Mouse (Mus musculus) ES-E14 (cell line): ENCODE data around the gene Hist1h3g. TPM values are rescaled to one million over a fixed set of nuclear protein-coding genes. Genes with fewer than 3 reads are reported as not detected.
"Not testable (repeated sequence)": the region's sequence is repeated elsewhere in the genome, so short reads cannot be mapped to it uniquely, and the experiment has no call there.

ENCODE experiments used
- DNase-seq: peaks from one replicate; pipeline ENCODE4 v3.0.0-alpha.2; 2013; ENCODE audit warnings: low read depth, low spot score
- H3K27ac ChIP-seq: 2 replicates; pipeline ENCODE4 v1.5.1; 2012; ENCODE audit warnings: low read depth, mild to moderate bottlenecking, low read length, moderate library complexity, mixed read lengths; ENCODE audit not compliant: poor library complexity, insufficient read depth, severe bottlenecking
- H3K36me3 ChIP-seq: 2 replicates; pipeline ENCODE4 v1.6.1; 2012; ENCODE audit warnings: mild to moderate bottlenecking, low read length, moderate library complexity, mixed read lengths; ENCODE audit not compliant: control insufficient read depth, poor library complexity, insufficient read depth, severe bottlenecking
- H3K4me1 ChIP-seq, 2 experiments: fragments of 150-350 bp in 1 of 2; sonication (generic) in 1 of 2; 2 replicates each; pipeline ENCODE4 v1.6.1; 2012; ENCODE audit warnings: low read length in 2 of 2, mild to moderate bottlenecking in 1 of 2, mixed read lengths in 1 of 2; ENCODE audit not compliant: control insufficient read depth in 2 of 2, insufficient read depth in 2 of 2, poor library complexity in 1 of 2
- H3K4me3 ChIP-seq, 2 experiments: fragments of 150-350 bp in 1 of 2; sonication (generic) in 1 of 2; 2 replicates each; pipeline ENCODE4 v1.5.1; 2012; ENCODE audit warnings: low read length in 2 of 2, low read depth in 1 of 2, mild to moderate bottlenecking in 1 of 2, mixed read lengths in 1 of 2; ENCODE audit not compliant: insufficient read depth in 1 of 2, poor library complexity in 1 of 2, severe bottlenecking in 1 of 2
- H3K9ac ChIP-seq: 2 replicates; pipeline ENCODE4 v1.6.1; 2012; ENCODE audit warnings: low read depth, mild to moderate bottlenecking, low read length, mixed read lengths; ENCODE audit not compliant: poor library complexity, insufficient read depth, severe bottlenecking
- H3K9me3 ChIP-seq: fragments of 150-350 bp; sonication (generic); 2 replicates; pipeline ENCODE4 v1.6.1; 2012; ENCODE audit warnings: low read depth, mild to moderate bottlenecking, low read length; ENCODE audit not compliant: control insufficient read depth, insufficient read depth
- CHD2 ChIP-seq: IDR thresholded peaks from 2 replicates; pipeline ENCODE4 v1.6.1; 2014; ENCODE audit warnings: mild to moderate bottlenecking, low read depth, low read length, inconsistent platforms
- HCFC1 ChIP-seq: IDR thresholded peaks from 2 replicates; pipeline ENCODE4 v1.6.1; 2012; ENCODE audit warnings: low read length, inconsistent platforms, borderline replicate concordance; ENCODE audit not compliant: insufficient read depth
- MAFK ChIP-seq: IDR thresholded peaks from 2 replicates; pipeline ENCODE4 v1.6.1; 2014; ENCODE audit warnings: mild to moderate bottlenecking, low read depth, low read length, inconsistent platforms; ENCODE audit not compliant: insufficient read depth
- ZC3H11A ChIP-seq: IDR thresholded peaks from 2 replicates; pipeline ENCODE4 v1.6.1; 2012; ENCODE audit warnings: low read depth, mild to moderate bottlenecking, inconsistent platforms, low read length, borderline replicate concordance
- in situ Hi-C, 2 experiments: fragments of 600-800 bp; cut with MboI; formaldehyde crosslinking; loops; one replicate each; pipeline ENCODE4 v1.15.1; 2025; ENCODE audit warnings: low sequenced_read_pairs in 2 of 2, inconsistent platforms in 1 of 2; ENCODE audit not compliant: unreplicated experiment in 2 of 2
- total RNA-seq: library from RNA; depleted of rRNA; stranded (reverse); fragments of 300-350 nt; gene quantifications from 2 replicates; pipeline ENCODE4 v1.2.3, GENCODE M21; 2012

The Hist1h3g gene
- total RNA-seq, 1 experiment, result 621 TPM

DNA sequence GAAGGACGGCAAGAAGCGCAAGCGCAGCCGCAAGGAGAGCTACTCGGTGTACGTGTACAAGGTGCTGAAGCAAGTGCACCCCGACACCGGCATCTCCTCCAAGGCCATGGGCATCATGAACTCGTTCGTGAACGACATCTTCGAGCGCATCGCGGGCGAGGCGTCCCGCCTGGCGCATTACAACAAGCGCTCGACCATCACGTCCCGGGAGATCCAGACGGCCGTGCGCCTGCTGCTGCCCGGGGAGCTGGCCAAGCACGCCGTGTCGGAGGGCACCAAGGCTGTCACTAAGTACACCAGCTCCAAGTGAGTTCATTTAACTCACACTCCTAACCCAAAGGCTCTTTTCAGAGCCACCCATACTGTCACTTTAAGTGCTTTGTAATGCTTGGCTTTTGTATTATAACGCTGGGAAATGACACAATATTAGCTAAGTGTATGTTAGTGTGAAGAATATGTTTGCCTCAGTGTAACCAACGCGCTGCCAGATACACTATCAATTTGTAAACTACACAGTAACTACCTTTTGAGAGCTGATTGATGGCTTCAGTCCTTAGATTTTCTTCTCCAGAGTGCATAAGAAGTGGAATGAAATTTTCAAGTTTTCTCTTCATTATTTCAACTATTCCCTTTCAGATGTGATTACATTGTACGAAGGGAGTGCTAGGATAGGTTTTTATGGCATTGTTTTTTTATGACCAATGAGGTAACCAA is 36.4 kb downstream of the Hist1h3g start:
- Histone ChIP-seq H3K27ac (peak overlapping the region; percentile 77), H3K4me3 (peak overlapping the region; percentile 27 to 66), H3K9ac (peak overlapping the region; percentile 65)
- TF ChIP-seq CHD2 (peak; percentile 64), HCFC1 (peak; percentile 49; the same call in 1 of the 2 replicates)
- DNase-seq, H3K36me3 ChIP-seq, H3K4me1 ChIP-seq, H3K9me3 ChIP-seq: not testable (repeated sequence)
- in situ Hi-C loops, result loop anchor here (25.0 kb wide), 2 partner anchors 1534 to 1834 kb away; partner anchors contain the start of genes Hist1h4j (in 2 of the 2), Hist1h2ag (in 1 of the 2), Hist1h2ah (in 1 of the 2) and Hist1h2bj (in 1 of the 2)

DNA sequence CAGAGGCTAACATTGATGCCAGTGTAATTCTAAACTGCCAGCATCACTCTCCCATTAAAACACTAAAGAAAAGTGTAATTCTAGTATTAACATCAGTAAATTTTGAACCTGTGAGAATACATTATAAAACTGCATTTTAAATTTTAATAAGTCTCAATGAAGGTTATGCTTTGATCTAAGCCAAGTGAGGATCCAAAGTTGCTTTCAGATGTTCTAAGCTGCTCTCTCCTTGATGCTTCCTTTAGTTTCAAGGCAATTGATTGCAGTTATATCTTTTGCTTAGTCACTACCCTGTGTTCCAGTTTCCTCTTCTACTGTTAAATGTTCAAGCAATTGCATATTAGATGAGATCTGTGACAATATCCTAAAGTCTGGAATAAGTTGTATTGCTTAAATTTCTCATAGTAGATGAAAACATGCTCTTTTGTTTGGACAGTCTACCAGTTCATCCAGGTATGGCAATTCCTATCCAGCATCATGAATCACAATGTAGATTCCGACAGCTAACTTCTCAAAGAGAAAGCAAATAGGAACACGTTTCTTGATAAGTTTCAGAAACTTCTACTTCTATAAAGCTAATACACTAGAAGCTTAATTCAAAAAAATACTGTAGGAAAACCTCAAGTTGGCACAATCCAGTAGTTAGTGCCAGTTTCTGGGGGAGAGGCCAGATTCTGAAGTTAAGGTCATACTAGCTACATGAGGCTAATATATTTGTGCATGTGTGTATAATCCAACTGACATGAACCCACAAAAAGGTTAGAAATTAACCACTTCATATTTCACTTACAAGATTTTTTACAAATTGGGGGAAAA is 37.2 kb downstream of the Hist1h3g start:
- Histone ChIP-seq H3K4me1 (no peaks in the 10 kb centered on the region), H3K36me3 (no peaks in the 10 kb centered on the region), H3K9me3 (no peaks in the 10 kb centered on the region), H3K4me3 (peak overlapping the region; percentile 27 to 66), H3K9ac (peak overlapping the region; percentile 48; the same call in 1 of the 2 replicates), H3K27ac (peak overlapping the region; percentile 77; the same call in 1 of the 2 replicates)
- in situ Hi-C loops, result loop anchor here (25.0 kb wide), 2 partner anchors 1535 to 1835 kb away; partner anchors contain the start of genes Hist1h4j (in 2 of the 2), Hist1h2ag (in 1 of the 2), Hist1h2ah (in 1 of the 2) and Hist1h2bj (in 1 of the 2)
- DNase-seq, result no peak
- no peak for TF ChIP-seq MAFK
- TF ChIP-seq ZC3H11A, result no peak
- peak; percentile 52; the same call in 1 of the 2 replicates for TF ChIP-seq CHD2

DNA sequence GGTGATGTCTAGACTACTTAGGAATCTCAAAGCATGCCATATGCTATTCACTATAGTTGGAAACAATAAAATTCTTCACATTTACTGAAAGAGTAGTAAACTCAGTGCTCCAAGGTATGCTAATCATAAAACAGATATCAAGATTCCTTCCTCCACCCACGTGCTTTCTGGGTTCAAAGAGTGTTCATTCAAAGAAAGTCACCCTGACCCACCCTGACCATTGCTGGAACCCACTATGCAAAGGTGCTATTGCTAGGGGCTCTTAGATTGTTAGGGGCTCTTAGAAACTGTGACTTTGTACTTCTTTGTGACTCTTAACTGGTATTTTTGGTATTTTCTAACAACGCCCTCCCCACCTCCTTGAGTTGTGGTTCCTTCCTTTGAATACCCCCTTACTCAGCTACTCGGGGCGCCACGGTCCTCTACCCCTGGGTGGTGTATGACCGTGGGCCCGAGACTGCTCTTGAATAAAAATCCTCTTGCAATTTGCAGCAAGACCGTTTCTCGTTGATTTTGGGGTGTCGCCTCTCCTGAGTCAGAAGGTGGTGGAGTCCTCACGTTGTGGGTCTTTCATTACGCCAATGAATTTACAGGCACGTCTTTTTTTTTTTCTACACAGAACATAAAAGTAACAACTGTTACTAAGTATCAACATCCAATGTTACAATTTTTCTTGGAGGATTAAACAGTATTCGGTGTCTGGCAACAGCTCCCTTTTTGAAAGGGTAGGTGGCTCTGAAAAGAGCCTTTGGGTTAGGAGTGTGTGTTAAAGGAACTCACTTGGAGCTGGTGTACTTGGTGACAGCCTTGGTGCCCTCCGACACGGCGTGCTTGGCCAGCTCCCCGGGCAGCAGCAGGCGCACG is 38.0 kb downstream of the Hist1h3g start:
- DNase-seq, H3K9me3 ChIP-seq, H3K4me1 ChIP-seq, H3K36me3 ChIP-seq: not testable (repeated sequence)
- H3K4me3 ChIP-seq, result peak overlapping the region; percentile 47 to 56
- H3K9ac ChIP-seq, result peak overlapping the region; percentile 85
- in situ Hi-C loops, result loop anchor here (25.0 kb wide), 2 partner anchors 1536 to 1836 kb away; partner anchors contain the start of genes Hist1h4j (in 2 of the 2), Hist1h2ag (in 1 of the 2), Hist1h2ah (in 1 of the 2) and Hist1h2bj (in 1 of the 2)
- peak overlapping the region; percentile 77 for H3K27ac ChIP-seq

DNA sequence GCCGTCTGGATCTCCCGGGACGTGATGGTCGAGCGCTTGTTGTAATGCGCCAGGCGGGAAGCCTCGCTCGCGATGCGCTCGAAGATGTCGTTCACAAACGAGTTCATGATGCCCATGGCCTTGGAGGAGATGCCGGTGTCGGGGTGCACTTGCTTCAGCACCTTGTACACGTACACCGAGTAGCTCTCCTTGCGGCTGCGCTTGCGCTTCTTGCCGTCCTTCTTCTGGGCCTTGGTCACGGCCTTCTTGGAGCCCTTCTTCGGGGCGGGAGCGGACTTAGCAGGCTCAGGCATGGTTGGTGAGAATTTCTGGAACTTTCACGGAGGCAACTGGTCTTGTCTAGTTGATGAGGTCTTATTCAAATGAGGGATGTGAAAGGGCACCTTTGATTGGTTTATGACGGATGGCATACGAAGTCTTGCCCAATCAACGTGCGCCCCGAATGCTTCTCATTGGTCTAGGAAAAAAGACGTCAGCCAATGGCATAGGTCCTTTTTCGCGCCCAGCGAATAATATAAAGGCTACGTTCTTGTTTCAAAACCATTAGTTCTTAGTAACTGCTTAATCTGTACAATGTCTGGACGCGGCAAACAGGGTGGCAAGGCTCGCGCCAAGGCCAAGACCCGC is 38.8 kb downstream of the Hist1h3g start, which contains the start of the genes Hist1h2bf and Hist1h2ad:
TSS of gene Hist1h2bf (minus strand) at position 299 of the 627 bp plus-strand sequence.
TSS of gene Hist1h2ad (plus strand) at position 484 of the 627 bp plus-strand sequence.
- in situ Hi-C loops, result loop anchor here (25.0 kb wide), 2 partner anchors 1537 to 1837 kb away; partner anchors contain the start of genes Hist1h4j (in 2 of the 2), Hist1h2ag (in 1 of the 2), Hist1h2ah (in 1 of the 2) and Hist1h2bj (in 1 of the 2)
- not testable (repeated sequence) for H3K9me3 ChIP-seq
- peak; percentile 97 for DNase-seq

DNA sequence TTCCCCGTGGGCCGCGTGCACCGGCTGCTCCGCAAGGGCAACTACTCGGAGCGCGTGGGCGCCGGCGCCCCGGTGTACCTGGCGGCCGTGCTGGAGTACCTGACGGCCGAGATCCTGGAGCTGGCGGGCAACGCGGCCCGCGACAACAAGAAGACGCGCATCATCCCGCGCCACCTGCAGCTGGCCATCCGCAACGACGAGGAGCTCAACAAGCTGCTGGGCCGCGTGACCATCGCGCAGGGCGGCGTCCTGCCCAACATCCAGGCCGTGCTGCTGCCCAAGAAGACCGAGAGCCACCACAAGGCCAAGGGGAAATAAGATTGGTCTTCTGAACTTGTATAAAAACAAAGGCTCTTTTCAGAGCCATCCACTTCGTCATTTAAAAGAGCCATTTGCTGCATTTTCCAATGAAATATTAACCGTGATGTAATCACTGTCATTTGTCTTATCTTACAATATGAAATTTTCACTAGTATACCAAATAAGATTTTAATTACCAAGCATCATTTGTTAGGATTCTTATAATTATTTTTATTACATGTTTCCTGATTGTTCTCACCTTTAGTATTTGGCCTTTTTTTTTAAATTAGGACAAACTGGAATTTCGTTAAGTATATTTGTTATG is 39.4 kb downstream of the Hist1h3g start:
- DNase-seq, H3K9me3 ChIP-seq, H3K36me3 ChIP-seq, H3K4me1 ChIP-seq: not testable (repeated sequence)
- H3K27ac ChIP-seq, result peak overlapping the region; percentile 55; the same call in 1 of the 2 replicates
- in situ Hi-C loops, result loop anchor here (25.0 kb wide), 2 partner anchors 1537 to 1837 kb away; partner anchors contain the start of genes Hist1h4j (in 2 of the 2), Hist1h2ag (in 1 of the 2), Hist1h2ah (in 1 of the 2) and Hist1h2bj (in 1 of the 2)
- H3K4me3 ChIP-seq, result peak overlapping the region; percentile 40 to 56
- H3K9ac ChIP-seq, result peak overlapping the region; percentile 78; the same call in 1 of the 2 replicates

More for the DNA sequence above, 38.8 kb downstream of the Hist1h3g start, which contains the start of the genes Hist1h2bf and Hist1h2ad:
- Histone ChIP-seq H3K4me3 (peak within 1 kb of the TSS; percentile 47 to 56), H3K27ac (peak within 1 kb of the TSS; percentile 77), H3K9ac (peak within 1 kb of the TSS; percentile 85)
- TF ChIP-seq CHD2, result peak; percentile 98
- H3K4me1 ChIP-seq, H3K36me3 ChIP-seq: not testable (repeated sequence)
